Mouse (Mus musculus) hindbrain, embryonic 14.5 days (tissue): ENCODE data around the gene Crk. TPM values are rescaled to one million over a fixed set of nuclear protein-coding genes. Genes with fewer than 3 reads are reported as not detected.
A peak's percentile ranks its signal among the peaks of the same experiment; 100 is the strongest.

Experiments used
- ATAC-seq: fragments of 200-750 bp; cut with Nextera tagmentation; 2 replicates; pipeline ENCODE4 v1.8.0; 2017; ENCODE audit warnings: moderate number of reproducible peaks, mild to moderate bottlenecking, moderate TSS enrichment, moderate library complexity; ENCODE audit not compliant: low FRiP score
- DNase-seq: peaks from one replicate; pipeline ENCODE4 v3.0.0-alpha.2; 2015; ENCODE audit warnings: low spot score
- H3K27ac ChIP-seq: fragments of 300-500 bp; sonication (generic); 2 replicates; pipeline ENCODE4 v1.5.1; 2014; ENCODE audit warnings: mild to moderate bottlenecking, moderate library complexity
- H3K27me3 ChIP-seq: fragments of 300-500 bp; sonication (generic); 2 replicates; pipeline ENCODE4 v1.6.1; 2014; ENCODE audit warnings: mild to moderate bottlenecking, low read length, mixed read lengths; ENCODE audit not compliant: control insufficient read depth, insufficient read depth
- H3K36me3 ChIP-seq: fragments of 300-500 bp; sonication (generic); replicated peaks from 2 replicates; pipeline ENCODE4 v1.6.1; 2014; ENCODE audit not compliant: control insufficient read depth, insufficient read depth
- H3K4me1 ChIP-seq: fragments of 300-500 bp; sonication (generic); replicated peaks from 2 replicates; pipeline ENCODE4 v1.6.1; 2014; ENCODE audit warnings: antibody characterized with exemption, low read length, mixed read lengths; ENCODE audit not compliant: control insufficient read depth, insufficient read depth
- H3K4me2 ChIP-seq: fragments of 300-500 bp; sonication (generic); replicated peaks from 2 replicates; pipeline ENCODE4 v1.6.1; 2014; ENCODE audit warnings: mild to moderate bottlenecking, moderate library complexity
- H3K4me3 ChIP-seq: fragments of 300-500 bp; sonication (generic); replicated peaks from 2 replicates; pipeline ENCODE4 v1.5.1; 2014; ENCODE audit warnings: mild to moderate bottlenecking, low read length
- H3K9ac ChIP-seq: fragments of 300-500 bp; sonication (generic); 2 replicates; pipeline ENCODE4 v1.6.1; 2014
- H3K9me3 ChIP-seq: fragments of 300-500 bp; sonication (generic); 2 replicates; pipeline ENCODE4 v1.6.1; 2016; ENCODE audit warnings: low read length; ENCODE audit not compliant: control insufficient read depth
- WGBS: fragments of 180-500 bp; shearing (Covaris S2); extraction: QIAGEN DNeasy Blood & Tissue Kit; methylation state at CpG from one replicate; pipeline ENCODE4 v1.1.7; 2014; 5-methylcytosine and 5-hydroxymethylcytosine counted together
- polyA plus RNA-seq: library from polyadenylated mRNA; unstranded; fragments of >200 nt; fragmentation: Nextera tagmentation; extraction: Ambion mirVana; gene quantifications from 2 replicates; pipeline ENCODE4 v1.2.1, GENCODE M21; 2014

The Crk gene
- 102 and 115 TPM in 2 replicates for polyA plus RNA-seq

GRCm38 (mm10) chr11:75678747-75679438 lies at the start of gene Crk:
Crk (plus strand) TSS chr11:75679259.
- 1% methylated on average over 55 of the region's 55 CpGs for WGBS
- no peaks in the 10 kb centered on the region for H3K9me3 ChIP-seq
- peak; percentile 99 for DNase-seq
- peak within 1 kb of the TSS; percentile 87 for H3K27ac ChIP-seq
- H3K27me3 ChIP-seq, result no peaks in the 10 kb centered on the region
- 0 out of 2 replicates have a peak, but pooled peaks cover 9% of the 10 kb centered on the region for H3K36me3 ChIP-seq
- H3K4me1 ChIP-seq, result peaks cover 17% of the 10 kb centered on the region
- peak within 1 kb of the TSS; percentile 77 for H3K4me3 ChIP-seq
- H3K4me2 ChIP-seq, result peak within 1 kb of the TSS; percentile 82
- peak within 1 kb of the TSS; percentile 73 for H3K9ac ChIP-seq
- ATAC-seq, result peak; percentile 97

- peak overlapping the region; percentile 72 for H3K4me3 ChIP-seq
- peak overlapping the region; percentile 75 for H3K9ac ChIP-seq
- WGBS, result 12% methylated on average over 5 of the region's 5 CpGs
- peaks cover 22% of the 10 kb centered on the region for H3K4me1 ChIP-seq
- no peak for ATAC-seq
- H3K27me3 ChIP-seq, result no peaks in the 10 kb centered on the region
- peak overlapping the region; percentile 84 for H3K27ac ChIP-seq
- DNase-seq, result no peak
- no peaks in the 10 kb centered on the region for H3K9me3 ChIP-seq
- H3K36me3 ChIP-seq, result peaks cover 55% of the 10 kb centered on the region
- peak overlapping the region; percentile 79 for H3K4me2 ChIP-seq
Observed at GRCm38 (mm10) chr11:75630098-75630497, 49.0 kb upstream of the Crk start.

- Histone ChIP-seq H3K9ac (peak within 1 kb of the TSS; percentile 75), H3K9me3 (no peaks in the 10 kb centered on the region), H3K4me1 (peaks cover 22% of the 10 kb centered on the region), H3K27me3 (no peaks in the 10 kb centered on the region), H3K4me2 (peak within 1 kb of the TSS; percentile 79), H3K4me3 (peak within 1 kb of the TSS; percentile 72), H3K36me3 (peaks cover 53% of the 10 kb centered on the region), H3K27ac (peak within 1 kb of the TSS; percentile 84)
- ATAC-seq (peak; percentile 99), DNase-seq (peak; percentile 95)
- WGBS, result under 1% methylated on average over 53 of the region's 53 CpGs
Observed at GRCm38 (mm10) chr11:75630645-75631229, 48.3 kb upstream of the Crk start, which contains the start of gene Inpp5k. Inpp5k (plus strand) TSS chr11:75630988.

- no peak overlapping the region for H3K27ac ChIP-seq
- peak overlapping the region; percentile 79 for H3K4me2 ChIP-seq
- H3K4me1 ChIP-seq, result peaks cover 22% of the 10 kb centered on the region
- H3K36me3 ChIP-seq, result peaks cover 45% of the 10 kb centered on the region
- H3K9me3 ChIP-seq, result no peaks in the 10 kb centered on the region
- no peak for ATAC-seq
- WGBS, result 11% methylated on average over 13 of the region's 13 CpGs
- no peaks in the 10 kb centered on the region for H3K27me3 ChIP-seq
- peak overlapping the region; percentile 72 for H3K4me3 ChIP-seq
- no peak for DNase-seq
- peak overlapping the region; percentile 75 for H3K9ac ChIP-seq
Observed at GRCm38 (mm10) chr11:75631561-75632225, 47.4 kb upstream of the Crk start.

GRCm38 (mm10) chr11:75632921-75633320 lies 46.1 kb upstream of the Crk start:
- Histone ChIP-seq H3K27me3 (no peaks in the 10 kb centered on the region), H3K27ac (no peak overlapping the region), H3K4me3 (no peak overlapping the region), H3K9ac (no peak overlapping the region), H3K4me1 (peaks cover 22% of the 10 kb centered on the region), H3K4me2 (no peak overlapping the region; the same call in 1 of the 2 replicates), H3K36me3 (peaks cover 45% of the 10 kb centered on the region), H3K9me3 (no peaks in the 10 kb centered on the region)
- WGBS, result 92% methylated on average over 5 of the region's 5 CpGs
- ATAC-seq (no peak), DNase-seq (no peak)

GRCm38 (mm10) chr11:75634801-75635200 lies 44.3 kb upstream of the Crk start:
- Histone ChIP-seq H3K4me2 (no peak overlapping the region), H3K9ac (no peak overlapping the region), H3K4me3 (no peak overlapping the region), H3K9me3 (no peaks in the 10 kb centered on the region), H3K27ac (no peak overlapping the region), H3K36me3 (peaks cover 37% of the 10 kb centered on the region), H3K4me1 (peaks cover 20% of the 10 kb centered on the region), H3K27me3 (no peaks in the 10 kb centered on the region)
- no peak for DNase-seq
- 81% methylated on average over 3 of the region's 3 CpGs for WGBS
- no peak for ATAC-seq

GRCm38 (mm10) chr11:75635315-75635714 lies 43.7 kb upstream of the Crk start:
- H3K27me3 ChIP-seq, result no peaks in the 10 kb centered on the region
- no peak for DNase-seq
- no peak overlapping the region for H3K4me2 ChIP-seq
- no peak for ATAC-seq
- WGBS, result 83% methylated on average over 11 of the region's 11 CpGs
- H3K9me3 ChIP-seq, result no peaks in the 10 kb centered on the region
- H3K36me3 ChIP-seq, result peaks cover 37% of the 10 kb centered on the region
- no peak overlapping the region for H3K9ac ChIP-seq
- H3K27ac ChIP-seq, result no peak overlapping the region
- H3K4me3 ChIP-seq, result no peak overlapping the region
- peaks cover 15% of the 10 kb centered on the region for H3K4me1 ChIP-seq

- H3K9me3 ChIP-seq, result no peaks in the 10 kb centered on the region
- no peak overlapping the region for H3K4me2 ChIP-seq
- ATAC-seq (no peak), DNase-seq (no peak)
- H3K27me3 ChIP-seq, result no peaks in the 10 kb centered on the region
- H3K36me3 ChIP-seq, result peaks cover 15% of the 10 kb centered on the region
- no peak overlapping the region for H3K4me3 ChIP-seq
- no peak overlapping the region for H3K9ac ChIP-seq
- no peak overlapping the region for H3K27ac ChIP-seq
- 82% methylated on average over 5 of the region's 5 CpGs for WGBS
- H3K4me1 ChIP-seq, result 0 out of 2 replicates have a peak, but pooled peaks cover 4% of the 10 kb centered on the region
Observed at GRCm38 (mm10) chr11:75643323-75643722, 35.7 kb upstream of the Crk start.

- no peak overlapping the region for H3K27ac ChIP-seq
- H3K36me3 ChIP-seq, result peaks cover 8% of the 10 kb centered on the region
- no peaks in the 10 kb centered on the region for H3K27me3 ChIP-seq
- no peaks in the 10 kb centered on the region for H3K9me3 ChIP-seq
- 0 out of 2 replicates have a peak, but pooled peaks cover 4% of the 10 kb centered on the region for H3K4me1 ChIP-seq
- H3K4me3 ChIP-seq, result no peak overlapping the region
- no peak overlapping the region for H3K9ac ChIP-seq
- 93% methylated on average over 9 of the region's 9 CpGs for WGBS
- H3K4me2 ChIP-seq, result no peak overlapping the region
- DNase-seq (no peak), ATAC-seq (no peak)
Observed at GRCm38 (mm10) chr11:75644684-75645083, 34.4 kb upstream of the Crk start.
